Mouse (Mus musculus): ENCODE data around the gene Ubxn6.

Ubxn6 gene

DNA sequence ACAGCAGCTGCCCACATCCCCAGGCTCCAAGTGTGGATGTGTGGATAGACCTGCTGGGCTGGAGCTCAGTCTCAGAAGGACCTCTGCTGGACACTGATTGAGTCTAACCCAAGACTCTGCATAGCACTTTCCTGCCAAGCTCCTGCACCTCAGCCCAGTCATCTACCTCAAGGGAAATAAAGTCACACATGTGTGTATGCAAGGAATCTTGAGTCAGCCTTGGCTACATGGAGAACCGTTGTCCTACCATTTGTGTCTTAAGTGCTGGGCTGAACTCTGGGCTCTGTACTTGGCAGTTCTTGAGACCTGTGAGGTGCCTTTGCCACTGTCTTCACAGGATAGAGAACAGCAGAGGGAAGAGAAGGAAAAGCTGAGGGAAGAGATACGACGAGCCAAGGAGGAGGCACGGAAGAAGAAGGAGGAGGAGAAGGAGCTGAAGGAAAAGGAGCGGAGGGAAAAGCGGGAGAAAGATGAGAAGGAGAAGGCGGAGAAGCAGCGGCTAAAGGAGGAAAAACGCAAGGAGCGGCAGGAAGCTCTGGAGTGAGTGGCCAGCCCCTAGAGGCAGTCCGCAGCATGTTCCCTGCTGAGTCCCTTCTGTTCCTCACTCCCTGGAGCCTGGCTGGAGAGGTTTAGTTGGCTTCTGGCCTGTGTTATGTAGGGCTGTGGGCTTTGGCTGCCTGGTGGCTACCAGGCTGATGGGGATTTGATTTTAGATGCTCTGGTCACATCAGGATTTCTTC is 17.3 kb downstream of the Ubxn6 start:
- ATAC-seq (ENCODE audit: insufficient number of reproducible peaks, low FRiP score, low TSS enrichment) = peak; percentile 80; the same call in 1 of the 2 replicates

DNA sequence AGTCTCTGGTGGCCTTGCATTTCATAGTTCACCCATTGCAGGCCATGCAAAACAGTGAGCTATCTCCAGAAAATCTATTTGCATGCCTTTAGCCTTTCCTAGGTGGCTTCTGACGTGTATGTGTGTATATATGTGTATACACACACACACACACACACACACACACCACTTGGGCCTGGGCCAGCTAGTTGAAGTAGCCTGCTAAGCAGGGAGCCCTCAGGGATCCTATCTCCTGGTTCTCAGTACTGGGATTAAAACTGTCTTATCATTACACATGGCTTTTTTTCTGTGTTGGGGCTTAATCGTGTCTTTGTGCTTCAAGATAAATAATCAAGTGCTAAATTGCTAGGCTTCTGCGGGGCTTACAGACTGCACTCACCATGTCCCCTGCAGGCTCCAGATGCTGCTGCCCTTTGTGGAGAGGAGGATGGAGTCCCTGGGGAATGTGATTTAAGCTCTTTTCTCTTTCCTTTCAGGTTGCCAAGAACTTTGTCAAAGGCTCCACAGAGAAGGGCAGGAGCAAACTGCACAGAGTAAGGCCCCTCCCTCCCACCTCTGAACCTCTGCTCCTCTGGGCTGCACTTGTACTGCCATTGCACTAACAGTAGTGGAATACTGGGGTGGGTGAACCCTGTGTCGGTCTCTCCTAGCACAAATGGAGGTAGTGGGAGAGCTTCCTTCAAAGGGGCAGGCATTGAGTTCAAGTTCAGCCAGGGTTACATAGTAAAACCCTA is 18.7 kb downstream of the Ubxn6 start:
- no peak for ATAC-seq (ENCODE audit: insufficient number of reproducible peaks, low FRiP score, low TSS enrichment)

GRCm38 (mm10) chr17:56054938-56055337 is 19.9 kb downstream of the Ubxn6 start:
- no peak for ATAC-seq (ENCODE audit: insufficient number of reproducible peaks, low FRiP score, low TSS enrichment)

GRCm38 (mm10) chr17:56051369-56051768 is 23.5 kb downstream of the Ubxn6 start:
- ATAC-seq (ENCODE audit: insufficient number of reproducible peaks, low FRiP score, low TSS enrichment) = no peak

- ATAC-seq (ENCODE audit: insufficient number of reproducible peaks, low FRiP score, low TSS enrichment) = no peak
These were observed 34.0 kb downstream of the Ubxn6 start for GRCm38 (mm10) chr17:56040857-56041163.

DNA sequence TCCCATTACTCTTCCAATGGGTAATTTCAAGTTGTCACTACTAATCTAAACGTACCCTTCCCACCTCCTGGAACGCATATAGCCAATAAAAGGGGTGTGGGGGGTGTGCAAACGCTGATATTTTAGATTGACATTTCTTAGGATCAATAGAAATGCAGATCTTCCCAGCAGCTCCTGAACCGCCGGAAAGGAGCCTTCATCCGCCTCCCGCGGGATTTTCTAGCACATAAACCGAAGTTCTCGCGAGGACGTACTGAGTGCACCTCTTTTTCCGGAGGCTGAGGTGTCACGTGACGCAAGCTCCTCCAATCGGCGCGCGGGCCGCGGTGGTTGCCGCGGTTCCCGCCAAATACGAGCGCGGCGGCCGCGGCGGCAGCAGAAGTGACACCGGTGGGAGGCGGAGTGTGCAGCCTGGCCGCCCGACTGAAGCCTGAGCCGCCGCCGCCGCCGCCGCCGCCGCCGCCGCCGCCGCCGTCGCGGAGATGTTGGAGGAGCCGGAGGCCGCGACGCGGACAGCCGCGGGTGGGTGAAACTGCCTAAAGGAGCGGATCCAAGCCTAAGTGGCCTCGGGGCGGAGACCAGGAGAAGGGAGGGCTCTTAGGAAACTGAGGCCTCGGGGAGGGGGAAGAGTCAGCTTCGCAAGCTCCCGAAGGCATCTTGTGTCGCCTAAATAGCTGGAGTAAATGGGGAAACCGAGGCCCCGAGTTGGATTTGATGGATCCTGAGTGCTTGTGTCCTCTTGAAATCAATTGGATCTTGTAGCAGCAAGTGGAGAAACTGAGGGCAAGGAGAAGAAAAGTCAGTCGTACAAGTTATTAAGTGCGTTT is 34.6 kb downstream of the Ubxn6 start, which contains the start of gene Chaf1a:
Gene Chaf1a (plus strand): TSS at position 410 of the 827 bp plus-strand sequence.
- peak; percentile 88 for ATAC-seq (ENCODE audit: insufficient number of reproducible peaks, low FRiP score, low TSS enrichment)

- no peak for ATAC-seq (ENCODE audit: insufficient number of reproducible peaks, low FRiP score, low TSS enrichment)
These were observed 35.5 kb downstream of the Ubxn6 start for GRCm38 (mm10) chr17:56039345-56039744.

- ATAC-seq (ENCODE audit: insufficient number of reproducible peaks, low FRiP score, low TSS enrichment) = no peak
These were observed 36.1 kb downstream of the Ubxn6 start for GRCm38 (mm10) chr17:56038583-56039261.

- no peak for ATAC-seq (ENCODE audit: insufficient number of reproducible peaks, low FRiP score, low TSS enrichment)
These were observed 37.9 kb downstream of the Ubxn6 start for GRCm38 (mm10) chr17:56036901-56037287.

DNA sequence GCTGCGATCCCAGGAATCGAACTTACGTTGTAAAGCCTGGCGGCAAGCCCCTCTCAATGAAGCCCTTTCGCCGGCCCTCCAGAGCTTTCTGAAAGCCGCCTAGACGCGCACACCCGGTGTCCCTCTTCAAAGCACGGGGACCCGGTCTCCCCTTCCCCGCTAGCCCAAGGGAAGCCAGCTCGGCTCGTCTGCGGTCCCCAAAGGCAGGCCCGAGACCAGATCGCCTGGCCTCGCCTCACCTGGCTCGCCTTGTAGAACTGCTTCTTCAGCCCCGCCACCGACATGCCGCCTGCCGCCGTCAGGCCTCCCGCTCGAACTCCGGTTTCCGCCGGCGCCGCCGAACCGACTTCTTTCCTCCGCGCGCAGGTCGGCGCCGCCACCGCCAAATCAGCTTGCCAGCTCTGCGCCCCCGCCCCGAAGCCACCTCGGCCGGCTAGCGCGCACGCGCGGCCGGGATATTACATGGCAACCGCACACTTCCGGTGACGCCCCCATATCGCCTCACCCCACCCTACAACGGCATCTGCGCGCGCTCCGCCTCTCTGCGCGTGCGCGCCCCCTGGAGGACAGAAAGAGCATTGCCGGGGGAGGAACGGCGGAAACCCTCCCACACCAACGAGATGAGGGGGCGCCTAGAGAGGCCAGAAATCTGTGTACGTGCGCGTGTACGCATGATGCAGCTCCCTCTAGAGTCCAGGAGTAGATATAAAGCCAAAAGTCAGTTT is 38.5 kb downstream of the Ubxn6 start, which contains the start of gene Sh3gl1:
Gene Sh3gl1 (minus strand): TSS at position 460 of the 725 bp plus-strand sequence.
- ATAC-seq (ENCODE audit: insufficient number of reproducible peaks, low FRiP score, low TSS enrichment) = peak; percentile 82

DNA sequence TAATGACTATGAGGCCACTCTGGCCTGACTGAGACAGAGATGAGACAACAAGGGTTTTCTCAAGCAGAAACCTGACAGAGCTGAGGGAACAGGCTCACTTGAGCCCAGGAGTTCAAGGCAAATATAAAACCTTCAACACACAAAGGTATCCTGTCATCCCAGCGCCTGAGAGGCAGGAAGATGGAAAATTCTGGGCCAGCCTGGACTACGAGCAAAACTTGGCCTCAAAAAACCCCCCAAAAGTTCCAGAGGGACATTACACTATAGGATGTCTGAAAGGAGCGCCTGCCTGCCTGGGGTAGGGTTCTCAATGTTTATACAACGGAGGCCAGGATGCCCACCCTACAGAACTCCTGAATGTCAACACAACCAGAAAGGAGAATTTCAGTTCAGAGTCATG is 39.6 kb downstream of the Ubxn6 start:
- no peak for ATAC-seq (ENCODE audit: insufficient number of reproducible peaks, low FRiP score, low TSS enrichment)

DNA sequence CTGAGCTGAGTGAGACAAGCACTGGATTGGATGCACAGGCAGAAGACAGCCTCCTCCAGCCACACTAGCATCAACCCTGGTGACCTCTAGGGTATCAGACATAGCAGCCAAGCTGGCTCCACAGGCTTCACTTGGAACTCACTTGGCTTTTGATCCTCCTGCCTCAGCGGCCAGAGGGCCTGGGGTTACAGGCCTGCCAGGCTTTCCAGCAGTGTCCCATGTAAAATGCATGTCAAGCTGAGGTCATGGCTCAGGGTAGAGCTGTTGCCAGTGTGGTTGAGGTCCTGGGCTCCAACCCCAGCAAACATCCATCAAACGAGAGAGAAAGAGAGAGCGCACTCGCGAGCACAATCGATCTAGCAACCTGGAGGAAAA is 40.1 kb downstream of the Ubxn6 start:
- ATAC-seq (ENCODE audit: insufficient number of reproducible peaks, low FRiP score, low TSS enrichment) = no peak

- no peak for ATAC-seq (ENCODE audit: insufficient number of reproducible peaks, low FRiP score, low TSS enrichment)
These were observed 40.6 kb downstream of the Ubxn6 start for GRCm38 (mm10) chr17:56034040-56034725.

DNA sequence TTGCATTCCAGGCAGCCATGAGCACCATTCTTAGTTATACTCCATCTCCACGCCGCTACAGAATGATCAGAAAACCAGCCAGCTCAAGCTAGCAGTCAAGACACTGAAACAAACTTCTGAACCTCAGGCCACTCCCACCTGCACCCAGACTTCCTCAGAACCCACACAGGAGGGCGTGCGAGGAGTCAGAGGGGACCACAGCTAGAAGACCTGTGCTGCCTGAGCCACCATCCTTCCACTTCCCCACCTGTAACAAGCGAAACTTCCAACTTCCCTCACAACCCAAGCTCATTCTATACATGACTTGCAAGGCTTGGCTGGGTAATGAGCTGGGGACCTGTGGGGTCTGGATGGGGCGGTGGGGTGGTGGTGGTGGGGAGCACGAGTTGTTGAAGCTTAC is 42.0 kb downstream of the Ubxn6 start:
- no peak for ATAC-seq (ENCODE audit: insufficient number of reproducible peaks, low FRiP score, low TSS enrichment)

DNA sequence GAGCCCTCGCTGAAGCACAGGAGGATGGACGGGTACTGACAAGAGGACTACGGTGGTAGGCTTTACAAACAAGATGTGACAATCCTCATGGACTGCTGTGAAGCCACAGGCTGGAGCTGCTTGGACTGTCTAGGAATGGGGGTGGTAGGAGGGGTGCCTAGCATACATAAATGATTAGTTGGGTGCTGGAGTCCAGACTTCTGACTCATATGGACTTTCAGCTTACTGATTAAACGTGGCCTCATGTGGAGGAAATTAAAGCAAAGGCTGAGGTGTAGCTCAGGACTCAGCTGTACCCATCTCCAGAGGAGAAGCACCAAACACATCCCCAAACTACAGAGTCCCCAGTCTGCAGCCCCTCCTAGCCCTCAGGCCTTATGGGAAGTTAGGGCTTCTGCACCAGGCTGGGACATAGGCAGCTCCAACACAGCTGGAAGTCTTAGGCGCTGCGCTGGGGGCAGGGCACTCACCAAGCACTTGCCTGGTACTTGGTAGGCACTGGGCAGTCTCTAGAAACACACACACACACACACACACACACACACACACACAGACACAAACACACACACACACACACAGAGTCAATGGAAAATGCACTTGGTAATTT is 42.6 kb downstream of the Ubxn6 start:
- no peak for ATAC-seq (ENCODE audit: insufficient number of reproducible peaks, low FRiP score, low TSS enrichment)

GRCm38 (mm10) chr17:56031431-56031830 is 43.4 kb downstream of the Ubxn6 start:
- ATAC-seq (ENCODE audit: insufficient number of reproducible peaks, low FRiP score, low TSS enrichment) = no peak

DNA sequence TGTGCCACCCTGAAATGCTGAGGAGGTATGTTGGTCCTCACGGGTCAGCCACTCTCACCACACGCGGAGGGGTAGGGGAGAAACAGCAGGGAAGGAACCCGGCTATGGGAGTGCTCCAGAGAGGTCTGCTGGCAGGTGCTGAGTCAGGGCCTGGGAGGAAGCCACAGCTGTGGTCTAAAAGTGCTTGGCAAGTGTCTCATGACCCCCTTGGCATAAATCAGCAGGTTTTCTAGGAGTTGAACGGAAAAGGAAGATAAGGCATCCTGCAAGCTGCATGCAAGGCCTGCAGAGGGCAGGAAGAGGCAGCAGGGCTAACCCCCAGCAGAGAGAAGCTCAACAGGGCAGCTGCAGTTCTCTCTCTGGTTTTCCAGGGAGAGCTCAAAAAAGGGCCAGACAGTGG is 43.9 kb downstream of the Ubxn6 start:
- no peak for ATAC-seq (ENCODE audit: insufficient number of reproducible peaks, low FRiP score, low TSS enrichment)

- no peak for ATAC-seq (ENCODE audit: insufficient number of reproducible peaks, low FRiP score, low TSS enrichment)
These were observed 44.5 kb downstream of the Ubxn6 start for GRCm38 (mm10) chr17:56030238-56030870.
